Mouse (Mus musculus) embryonic facial prominence, embryonic 12.5 days (tissue): Measurements from ENCODE around the gene Tvp23b. TPM values are rescaled to one million over a fixed set of nuclear protein-coding genes. Genes with fewer than 3 reads are reported as not detected.

Source experiments
- ATAC-seq: fragments of 200-750 bp; cut with Nextera tagmentation; 2 replicates; pipeline ENCODE4 v1.8.0; 2017; ENCODE audit not compliant: insufficient number of reproducible peaks, insufficient read depth, low FRiP score, low TSS enrichment
- H3K27ac ChIP-seq: fragments of 300-500 bp; sonication (generic); 2 replicates; pipeline ENCODE4 v1.5.1; 2016; ENCODE audit warnings: mild to moderate bottlenecking
- H3K27me3 ChIP-seq: fragments of 300-500 bp; sonication (generic); 2 replicates; pipeline ENCODE4 v1.6.1; 2016; ENCODE audit warnings: mild to moderate bottlenecking, moderate library complexity
- H3K36me3 ChIP-seq: fragments of 300-500 bp; sonication (generic); 2 replicates; pipeline ENCODE4 v1.6.1; 2016; ENCODE audit warnings: mild to moderate bottlenecking
- H3K4me1 ChIP-seq: fragments of 300-500 bp; sonication (generic); 2 replicates; pipeline ENCODE4 v1.6.1; 2016
- H3K4me2 ChIP-seq: fragments of 300-500 bp; sonication (generic); replicated peaks from 2 replicates; pipeline ENCODE4 v1.6.1; 2016; ENCODE audit warnings: mild to moderate bottlenecking, moderate library complexity
- H3K4me3 ChIP-seq: fragments of 300-500 bp; sonication (generic); 2 replicates; pipeline ENCODE4 v1.5.1; 2016; ENCODE audit warnings: mild to moderate bottlenecking
- H3K9ac ChIP-seq: fragments of 300-500 bp; sonication (generic); 2 replicates; pipeline ENCODE4 v1.6.1; 2016; ENCODE audit warnings: mild to moderate bottlenecking, moderate library complexity
- H3K9me3 ChIP-seq: fragments of 300-500 bp; sonication (generic); 2 replicates; pipeline ENCODE4 v1.6.1; 2016; ENCODE audit warnings: mild to moderate bottlenecking, moderate library complexity
- WGBS: fragments of 180-500 bp; shearing (Covaris S2); methylation state at CpG from one replicate; pipeline ENCODE4 v1.1.7; 2016; 5-methylcytosine and 5-hydroxymethylcytosine counted together
- polyA plus RNA-seq: library from polyadenylated mRNA; unstranded; fragments of >200 nt; fragmentation: Nextera tagmentation; extraction: Ambion mirVana; gene quantifications from 2 replicates; pipeline ENCODE4 v1.2.1, GENCODE M21; 2016

The Tvp23b gene
- polyA plus RNA-seq, 1 experiment from 2014 or later = 61.7 TPM

DNA sequence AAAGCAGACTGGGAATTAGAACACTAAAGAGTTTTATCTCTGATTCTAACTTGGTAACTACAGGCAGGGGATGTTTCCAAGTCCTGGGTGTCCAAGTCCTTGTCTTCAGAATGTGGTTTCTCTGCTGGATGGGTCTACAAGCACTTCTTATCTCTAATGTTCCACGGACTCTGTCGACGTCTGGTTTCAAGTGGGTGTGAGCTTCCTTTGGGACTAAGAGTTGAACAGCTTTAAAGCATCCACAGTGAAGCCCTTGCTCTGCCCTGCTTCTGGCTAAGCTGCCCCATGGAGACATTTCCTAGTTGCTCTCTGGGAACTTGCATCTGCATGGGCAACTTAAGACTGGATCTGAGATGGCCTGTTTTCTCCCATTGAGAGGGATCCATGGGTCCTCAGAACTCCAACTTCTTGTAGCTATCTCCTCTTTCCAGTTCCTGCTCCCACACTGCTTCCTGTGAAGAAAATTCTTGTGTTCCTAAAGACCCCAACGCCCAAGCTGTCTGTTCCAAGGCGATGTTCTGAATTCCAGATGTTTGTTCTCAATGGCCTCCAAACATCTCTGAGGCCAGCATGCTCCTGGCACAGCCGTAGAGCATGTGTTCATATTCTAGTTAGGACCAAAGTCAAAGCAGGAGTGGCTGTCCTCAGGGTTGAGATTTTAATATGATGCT is 45.0 kb downstream of the Tvp23b start:
- Histone ChIP-seq H3K27ac (no peak overlapping the region), H3K27me3 (no peaks in the 10 kb centered on the region), H3K4me2 (no peak overlapping the region), H3K9ac (no peak overlapping the region), H3K9me3 (no peaks in the 10 kb centered on the region), H3K4me3 (no peak overlapping the region), H3K4me1 (peaks cover 10% of the 10 kb centered on the region), H3K36me3 (no peaks in the 10 kb centered on the region)
- WGBS = 82% methylated on average over 6 of the region's 6 CpGs
- ATAC-seq = no peak

DNA sequence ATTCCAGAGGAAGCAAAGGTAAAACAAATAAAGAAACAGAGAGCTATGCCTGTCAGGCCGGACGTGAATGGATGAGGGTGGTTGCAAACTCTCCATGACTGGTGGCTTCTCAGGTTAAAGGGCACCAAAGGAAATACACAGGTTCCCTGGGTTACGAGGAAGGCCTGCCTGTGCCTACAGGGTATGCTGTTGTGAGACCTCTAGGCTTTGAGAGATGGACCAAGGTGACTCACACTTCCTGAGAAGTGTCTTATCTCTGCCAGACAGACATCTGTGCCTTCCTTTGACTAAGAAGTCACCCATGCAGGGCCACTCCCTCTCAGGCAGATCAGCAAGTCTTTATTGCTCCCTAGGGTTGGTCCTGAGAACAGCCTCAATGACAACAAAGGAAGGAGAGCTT is 50.5 kb downstream of the Tvp23b start:
- no peak overlapping the region for H3K9ac ChIP-seq
- no peaks in the 10 kb centered on the region for H3K4me1 ChIP-seq
- H3K9me3 ChIP-seq = no peaks in the 10 kb centered on the region
- no peak overlapping the region for H3K27ac ChIP-seq
- H3K36me3 ChIP-seq = no peaks in the 10 kb centered on the region
- no peak for ATAC-seq
- H3K4me3 ChIP-seq = no peak overlapping the region
- no peak overlapping the region for H3K4me2 ChIP-seq
- WGBS = 48% methylated on average over 3 of the region's 3 CpGs
- no peaks in the 10 kb centered on the region for H3K27me3 ChIP-seq

- no peaks in the 10 kb centered on the region for H3K4me1 ChIP-seq
- no peak overlapping the region for H3K9ac ChIP-seq
- no peak for ATAC-seq
- no peaks in the 10 kb centered on the region for H3K36me3 ChIP-seq
- H3K9me3 ChIP-seq = no peaks in the 10 kb centered on the region
- no peak overlapping the region for H3K27ac ChIP-seq
- WGBS = 78% methylated on average over 4 of the region's 4 CpGs
- H3K4me3 ChIP-seq = no peak overlapping the region
- H3K4me2 ChIP-seq = no peak overlapping the region
- no peaks in the 10 kb centered on the region for H3K27me3 ChIP-seq
These were observed 51.3 kb downstream of the Tvp23b start for GRCm38 (mm10) chr11:62930574-62930973.

DNA sequence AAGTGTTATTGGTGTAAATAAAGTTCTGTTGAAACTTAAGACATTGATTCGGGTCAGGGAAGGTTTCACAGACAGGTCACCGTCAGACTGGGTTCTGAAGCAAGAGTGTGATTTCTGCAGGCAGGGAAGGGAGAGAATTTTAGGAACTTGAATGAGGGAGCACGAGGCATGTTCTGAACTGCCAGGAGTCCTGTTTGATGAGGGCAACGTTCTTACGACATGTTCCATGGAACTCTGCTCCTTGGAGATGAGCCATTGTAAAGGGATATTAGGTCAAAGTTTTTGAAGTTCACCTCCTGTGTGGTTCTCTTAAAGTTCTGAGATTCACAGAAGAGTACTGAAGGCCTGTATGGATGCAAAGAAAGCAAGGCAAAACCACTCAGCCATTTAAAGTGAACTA is 51.9 kb downstream of the Tvp23b start:
- Histone ChIP-seq H3K27me3 (no peaks in the 10 kb centered on the region), H3K4me2 (no peak overlapping the region), H3K27ac (no peak overlapping the region), H3K4me1 (no peaks in the 10 kb centered on the region), H3K9ac (no peak overlapping the region), H3K36me3 (no peaks in the 10 kb centered on the region), H3K9me3 (no peaks in the 10 kb centered on the region), H3K4me3 (no peak overlapping the region)
- no peak for ATAC-seq
- WGBS = 79% methylated on average over 5 of the region's 5 CpGs

DNA sequence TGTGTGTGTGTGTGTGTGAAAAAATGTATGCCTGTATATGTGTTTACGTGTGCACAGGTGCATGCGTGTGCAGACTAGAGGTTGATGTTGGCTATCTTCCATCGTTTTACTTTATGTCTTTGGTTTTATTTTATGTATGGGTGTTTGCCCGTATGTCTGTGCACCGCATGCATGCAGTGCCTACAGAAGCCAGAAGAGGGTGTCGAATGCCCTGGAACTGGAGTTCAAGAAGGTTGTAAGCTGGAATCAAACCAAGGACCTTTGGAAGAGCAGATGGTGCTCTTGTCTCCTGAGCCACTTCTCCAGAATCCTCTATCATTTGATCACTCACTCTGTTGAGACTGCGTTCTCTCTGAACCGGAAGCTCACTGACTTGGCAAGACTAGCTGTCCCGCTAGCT is 53.8 kb downstream of the Tvp23b start:
- Histone ChIP-seq H3K36me3 (no peaks in the 10 kb centered on the region), H3K9me3 (no peaks in the 10 kb centered on the region), H3K27ac (no peak overlapping the region), H3K9ac (no peak overlapping the region), H3K4me3 (no peak overlapping the region), H3K4me1 (no peaks in the 10 kb centered on the region), H3K27me3 (no peaks in the 10 kb centered on the region), H3K4me2 (no peak overlapping the region)
- no peak for ATAC-seq
- 91% methylated on average over 9 of the region's 9 CpGs for WGBS

DNA sequence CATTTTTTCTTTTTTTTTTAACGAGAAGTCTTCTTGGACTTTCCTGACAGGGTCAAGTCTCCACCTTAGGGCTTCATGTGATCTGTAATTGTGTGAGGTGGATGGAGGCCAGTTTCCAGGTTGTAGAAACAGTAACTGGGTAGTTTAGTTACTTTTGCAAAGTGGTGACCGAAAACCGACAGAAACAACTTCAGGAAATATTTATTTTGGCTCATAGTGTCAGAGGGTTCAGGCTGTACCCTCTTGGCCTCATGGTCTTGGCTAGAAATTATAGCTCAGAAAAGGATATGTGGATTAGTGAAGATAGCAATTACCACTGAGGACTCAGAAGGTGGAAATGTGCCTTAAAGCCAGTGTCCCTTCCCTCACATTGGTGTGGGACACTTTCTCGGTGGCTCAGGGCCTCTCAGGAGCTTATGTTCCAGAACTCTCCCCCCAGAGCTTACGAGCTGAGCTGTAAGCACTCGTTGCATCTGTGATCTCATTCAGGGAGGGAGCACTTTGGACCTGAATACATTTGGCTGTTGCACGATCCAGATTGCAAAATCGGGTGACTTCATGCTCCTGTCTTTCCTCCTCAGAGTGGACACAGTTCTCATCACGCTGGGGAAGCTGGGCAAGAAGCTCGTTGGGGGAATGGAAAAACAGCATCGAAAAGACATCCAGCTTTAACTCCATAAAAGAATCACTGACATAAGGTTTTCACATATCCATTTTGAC is 55.7 kb downstream of the Tvp23b start:
- no peak for ATAC-seq
- Histone ChIP-seq H3K36me3 (no peaks in the 10 kb centered on the region), H3K27me3 (no peaks in the 10 kb centered on the region), H3K4me1 (no peaks in the 10 kb centered on the region), H3K9me3 (no peaks in the 10 kb centered on the region), H3K27ac (no peak overlapping the region), H3K4me3 (no peak overlapping the region), H3K4me2 (no peak overlapping the region), H3K9ac (no peak overlapping the region)
- 86% methylated on average over 11 of the region's 11 CpGs for WGBS

- no peak for ATAC-seq
- H3K36me3 ChIP-seq = no peaks in the 10 kb centered on the region
- H3K4me1 ChIP-seq = no peaks in the 10 kb centered on the region
- no peak overlapping the region for H3K27ac ChIP-seq
- H3K4me3 ChIP-seq = no peak overlapping the region
- H3K4me2 ChIP-seq = no peak overlapping the region
- H3K9me3 ChIP-seq = no peaks in the 10 kb centered on the region
- H3K9ac ChIP-seq = no peak overlapping the region
- H3K27me3 ChIP-seq = no peaks in the 10 kb centered on the region
- 80% methylated on average over 6 of the region's 6 CpGs for WGBS
These were observed 58.7 kb downstream of the Tvp23b start for GRCm38 (mm10) chr11:62937986-62938385.

DNA sequence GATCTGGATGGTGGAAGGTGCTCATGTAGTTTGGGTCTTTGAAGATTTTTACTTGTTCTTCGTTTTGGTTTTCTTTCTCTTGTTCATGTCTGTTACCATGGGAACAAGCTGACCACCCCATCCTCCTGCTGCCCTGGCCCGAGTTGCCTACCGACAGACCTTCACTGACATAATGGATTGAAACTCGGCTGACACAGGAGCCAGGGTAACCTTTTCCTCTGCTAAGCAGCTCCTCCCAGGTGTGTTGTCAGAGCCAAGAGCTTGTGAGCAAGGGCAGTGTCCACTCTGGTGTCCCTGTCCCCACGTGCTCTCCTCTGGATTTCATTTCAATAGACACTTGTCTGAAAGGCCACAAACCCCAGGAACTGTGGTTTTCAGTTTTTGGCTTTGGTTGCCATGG is 59.7 kb downstream of the Tvp23b start:
- no peaks in the 10 kb centered on the region for H3K36me3 ChIP-seq
- H3K9me3 ChIP-seq = no peaks in the 10 kb centered on the region
- H3K4me3 ChIP-seq = no peak overlapping the region
- 82% methylated on average over 5 of the region's 5 CpGs for WGBS
- no peak for ATAC-seq
- no peak overlapping the region for H3K27ac ChIP-seq
- H3K27me3 ChIP-seq = no peaks in the 10 kb centered on the region
- H3K9ac ChIP-seq = no peak overlapping the region
- H3K4me2 ChIP-seq = no peak overlapping the region
- H3K4me1 ChIP-seq = no peaks in the 10 kb centered on the region

GRCm38 (mm10) chr11:62940176-62940575 is 60.9 kb downstream of the Tvp23b start:
- Histone ChIP-seq H3K27me3 (no peaks in the 10 kb centered on the region), H3K9ac (no peak overlapping the region), H3K4me3 (no peak overlapping the region), H3K36me3 (no peaks in the 10 kb centered on the region), H3K4me1 (no peaks in the 10 kb centered on the region), H3K9me3 (no peaks in the 10 kb centered on the region), H3K27ac (no peak overlapping the region), H3K4me2 (no peak overlapping the region)
- no peak for ATAC-seq
- WGBS = 93% methylated on average over 3 of the region's 3 CpGs

GRCm38 (mm10) chr11:62943538-62943937 is 64.3 kb downstream of the Tvp23b start:
- Histone ChIP-seq H3K36me3 (no peaks in the 10 kb centered on the region), H3K9me3 (no peaks in the 10 kb centered on the region), H3K27me3 (no peaks in the 10 kb centered on the region), H3K9ac (no peak overlapping the region), H3K4me1 (no peaks in the 10 kb centered on the region), H3K4me2 (no peak overlapping the region), H3K27ac (no peak overlapping the region), H3K4me3 (no peak overlapping the region)
- no peak for ATAC-seq
- 68% methylated on average over 6 of the region's 6 CpGs for WGBS

GRCm38 (mm10) chr11:62945514-62945913 is 66.3 kb downstream of the Tvp23b start:
- 54% methylated on average over 4 of the region's 4 CpGs for WGBS

GRCm38 (mm10) chr11:62949548-62949947 is 70.3 kb downstream of the Tvp23b start:
- Histone ChIP-seq H3K36me3 (no peaks in the 10 kb centered on the region), H3K27me3 (no peaks in the 10 kb centered on the region), H3K4me1 (no peaks in the 10 kb centered on the region), H3K27ac (no peak overlapping the region), H3K9ac (no peak overlapping the region), H3K4me3 (no peak overlapping the region), H3K9me3 (no peaks in the 10 kb centered on the region), H3K4me2 (no peak overlapping the region)
- 85% methylated on average over 1 of the region's 1 CpGs for WGBS
- no peak for ATAC-seq

More at GRCm38 (mm10) chr11:62945514-62945913, 66.3 kb downstream of the Tvp23b start:
- H3K4me1 ChIP-seq = no peaks in the 10 kb centered on the region
- no peaks in the 10 kb centered on the region for H3K27me3 ChIP-seq
- no peak overlapping the region for H3K27ac ChIP-seq
- no peaks in the 10 kb centered on the region for H3K36me3 ChIP-seq
- H3K9ac ChIP-seq = no peak overlapping the region
- ATAC-seq = no peak
- H3K4me3 ChIP-seq = no peak overlapping the region
- H3K4me2 ChIP-seq = no peak overlapping the region
- no peaks in the 10 kb centered on the region for H3K9me3 ChIP-seq
